Comparison of ENCODE assay signal across 21 mouse cellular contexts in the genomic region with DNA sequence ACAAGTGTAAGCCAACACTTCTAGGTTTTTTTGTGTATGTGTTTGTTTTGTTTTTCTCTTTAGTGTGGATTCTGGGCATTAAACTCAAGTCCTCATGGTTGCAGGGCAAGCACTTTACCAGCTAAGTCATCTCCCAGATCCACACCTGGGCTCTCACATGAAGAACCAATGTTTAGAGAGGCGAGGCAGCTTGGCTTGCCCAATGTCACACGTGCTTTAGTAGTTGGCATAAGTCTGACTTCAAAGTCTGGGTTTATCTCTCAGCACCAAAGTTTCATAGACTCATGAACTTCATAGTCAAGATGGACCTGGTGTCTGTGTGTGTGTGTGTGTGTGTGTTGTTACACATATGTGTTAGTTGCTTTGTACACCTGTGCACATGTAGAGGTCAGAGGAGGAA. TPM values are rescaled to one million over a fixed set of nuclear protein-coding genes. Genes with fewer than 3 reads are reported as not detected.
DNase-seq lines count a peak whose midpoint lies in the region; ATAC-seq and TF ChIP-seq lines count a peak whose summit lies in the region.
"Had no signal": no experiment of that assay in that cellular context is flagged by ENCODE, and none has a peak within 500 bp of the region (broad histone marks: within the 10 kb centered on the region; RNA-seq: fewer than 3 reads in every experiment).

No protein-coding gene starts in this region.

- H3K4me3 ChIP-seq in hindbrain, embryonic 10.5 days = no peak overlapping the region
- no peak overlapping the region for H3K4me3 ChIP-seq in hindbrain, embryonic 12.5 days
- H3K4me3 ChIP-seq in liver, adult 2 months (ENCODE audit: insufficient read depth, low read depth, low read length) = no peak overlapping the region
- H3K4me3 ChIP-seq in liver, embryonic 12.5 days = no peak overlapping the region
- H3K4me3 ChIP-seq in midbrain, embryonic 11.5 days (ENCODE audit: low read depth, low read length) = no peak overlapping the region
- H3K4me3 ChIP-seq in midbrain, embryonic 14.5 days (replicated peaks; ENCODE audit: low read depth, low read length) = no peak overlapping the region

- peaks cover 13% of the 10 kb centered on the region for H3K27me3 ChIP-seq in hindbrain, embryonic 10.5 days (ENCODE audit: insufficient read depth, poor library complexity, severe bottlenecking)
- peaks cover 5% of the 10 kb centered on the region; the same call in 1 of the 2 replicates for H3K27me3 ChIP-seq in hindbrain, embryonic 12.5 days
- H3K27me3 ChIP-seq in liver, adult 2 months (ENCODE audit: control insufficient read depth, insufficient read depth, low read length) = no peaks in the 10 kb centered on the region
- no peaks in the 10 kb centered on the region for H3K27me3 ChIP-seq in liver, embryonic 12.5 days (replicated peaks)
- no peaks in the 10 kb centered on the region for H3K27me3 ChIP-seq in midbrain, embryonic 11.5 days (ENCODE audit: control insufficient read depth, insufficient read depth, low read length)
- no peaks in the 10 kb centered on the region for H3K27me3 ChIP-seq in midbrain, embryonic 14.5 days (ENCODE audit: control insufficient read depth, insufficient read depth, low read length)
- H3K27me3 ChIP-seq: CH12.LX, Patski had no signal

- no peak overlapping the region for H3K9ac ChIP-seq in hindbrain, embryonic 12.5 days
- no peak overlapping the region for H3K9ac ChIP-seq in liver, adult 2 months (ENCODE audit: low read depth, low read length)
- H3K9ac ChIP-seq in liver, embryonic 12.5 days = no peak overlapping the region
- H3K9ac ChIP-seq in midbrain, embryonic 11.5 days (ENCODE audit: low read length) = no peak overlapping the region
- H3K9ac ChIP-seq in midbrain, embryonic 14.5 days (replicated peaks; ENCODE audit: low read length) = no peak overlapping the region

- H3K4me1 ChIP-seq in hindbrain, embryonic 10.5 days (replicated peaks) = peaks cover 26% of the 10 kb centered on the region
- peaks cover 11% of the 10 kb centered on the region for H3K4me1 ChIP-seq in hindbrain, embryonic 12.5 days
- H3K4me1 ChIP-seq in liver, adult 2 months (ENCODE audit: control insufficient read depth, insufficient read depth, low read length) = peaks cover 8% of the 10 kb centered on the region
- H3K4me1 ChIP-seq in liver, embryonic 12.5 days = peaks cover 20% of the 10 kb centered on the region
- peaks cover 8% of the 10 kb centered on the region for H3K4me1 ChIP-seq in midbrain, embryonic 11.5 days (ENCODE audit: control insufficient read depth, insufficient read depth, low read length)
- H3K4me1 ChIP-seq in midbrain, embryonic 14.5 days (ENCODE audit: control insufficient read depth, insufficient read depth, low read length) = peaks cover 10% of the 10 kb centered on the region

- H3K36me3 ChIP-seq in hindbrain, embryonic 10.5 days = no peaks in the 10 kb centered on the region
- H3K36me3 ChIP-seq in hindbrain, embryonic 12.5 days = no peaks in the 10 kb centered on the region
- no peaks in the 10 kb centered on the region for H3K36me3 ChIP-seq in liver, adult 2 months (ENCODE audit: control insufficient read depth, insufficient read depth, low read length)
- H3K36me3 ChIP-seq in liver, embryonic 12.5 days = no peaks in the 10 kb centered on the region
- H3K36me3 ChIP-seq in midbrain, embryonic 11.5 days (ENCODE audit: control insufficient read depth, insufficient read depth, low read length) = no peaks in the 10 kb centered on the region
- H3K36me3 ChIP-seq in midbrain, embryonic 14.5 days (ENCODE audit: control insufficient read depth, insufficient read depth, low read length) = no peaks in the 10 kb centered on the region
- H3K36me3 ChIP-seq: G1E had no signal

- no peak for DNase-seq in hindbrain, embryonic 10.5 days (ENCODE audit: low spot score)
- DNase-seq in liver, adult 2 months (ENCODE audit: extremely low read depth, low read depth, low spot score) = peak; percentile 61
- DNase-seq in midbrain, embryonic 11.5 days (ENCODE audit: low spot score, missing footprints) = peak; percentile 76
- DNase-seq in midbrain, embryonic 14.5 days = no peak
- DNase-seq: adrenal gland, adult 2 months; adrenal gland, adult 8-10 months; adrenal gland, postnatal 10 days; adrenal gland, postnatal 14 days; adrenal gland, postnatal 25 days; adrenal gland, postnatal 36 days; B cell, adult 2 months; cerebellum, adult 11 months; cerebellum, adult 11-12 months; cerebellum, adult 18-20 months had no signal

- H3K9me3 ChIP-seq in hindbrain, embryonic 10.5 days = no peaks in the 10 kb centered on the region
- H3K9me3 ChIP-seq in hindbrain, embryonic 12.5 days (replicated peaks) = no peaks in the 10 kb centered on the region
- H3K9me3 ChIP-seq in liver, embryonic 12.5 days (replicated peaks) = no peaks in the 10 kb centered on the region
- no peaks in the 10 kb centered on the region for H3K9me3 ChIP-seq in midbrain, embryonic 11.5 days (ENCODE audit: control insufficient read depth, low read length)
- H3K9me3 ChIP-seq in midbrain, embryonic 14.5 days (ENCODE audit: control insufficient read depth, low read length) = no peaks in the 10 kb centered on the region
- H3K9me3 ChIP-seq: G1E had no signal

- H3K4me2 ChIP-seq in hindbrain, embryonic 12.5 days (replicated peaks) = no peak overlapping the region
- no peak overlapping the region for H3K4me2 ChIP-seq in liver, embryonic 12.5 days
- H3K4me2 ChIP-seq in midbrain, embryonic 11.5 days = no peak overlapping the region
- no peak overlapping the region for H3K4me2 ChIP-seq in midbrain, embryonic 14.5 days (ENCODE audit: low read length)

- ATAC-seq in hindbrain, embryonic 12.5 days (ENCODE audit: low FRiP score) = no peak
- no peak for ATAC-seq in liver, embryonic 12.5 days
- no peak for ATAC-seq in midbrain, embryonic 11.5 days (ENCODE audit: low FRiP score)
- no peak for ATAC-seq in midbrain, embryonic 14.5 days (ENCODE audit: low FRiP score, low TSS enrichment)
- ATAC-seq: activated CD4-positive, CD25-positive, alpha-beta regulatory T cell, adult 4 months; CD4-positive, CD25-positive, alpha-beta regulatory T cell, adult 4 months; Patski had no signal

- TF ChIP-seq CTCF in liver, adult 2 months (IDR thresholded peaks at IDR 0.05; ENCODE audit: low read depth, low read length) = no peak

- 94% methylated on average over 2 of the region's 2 CpGs for WGBS in hindbrain, embryonic 10.5 days
- WGBS in hindbrain, embryonic 12.5 days = 96% methylated on average over 2 of the region's 2 CpGs
- WGBS in liver, adult 2 months = 68% methylated on average over 2 of the region's 2 CpGs
- 81% methylated on average over 2 of the region's 2 CpGs for WGBS in liver, embryonic 12.5 days (ENCODE audit: insufficient replicate concordance)
- 91% methylated on average over 2 of the region's 2 CpGs for WGBS in midbrain, embryonic 11.5 days
- WGBS in midbrain, embryonic 14.5 days = 100% methylated on average over 2 of the region's 2 CpGs

- H3K79me2 ChIP-seq in liver, adult 2 months (ENCODE audit: control insufficient read depth, insufficient read depth, low read length) = no peaks in the 10 kb centered on the region

- H3K27ac ChIP-seq in hindbrain, embryonic 10.5 days = peak overlapping the region; percentile 93; the same call in 1 of the 2 replicates
- no peak overlapping the region for H3K27ac ChIP-seq in hindbrain, embryonic 12.5 days
- H3K27ac ChIP-seq in liver, adult 2 months (replicated peaks; ENCODE audit: insufficient read depth, low read depth, low read length) = no peak overlapping the region
- no peak overlapping the region for H3K27ac ChIP-seq in liver, embryonic 12.5 days
- H3K27ac ChIP-seq in midbrain, embryonic 11.5 days (ENCODE audit: low read depth, low read length) = no peak overlapping the region
- H3K27ac ChIP-seq in midbrain, embryonic 14.5 days (replicated peaks; ENCODE audit: low read depth, low read length) = no peak overlapping the region

- no peak for TF ChIP-seq POLR2A in liver, adult 2 months (IDR thresholded peaks at IDR 0.05; ENCODE audit: extremely low read depth, insufficient read depth, low read length)

RNA-seq across cellular contexts. Expression of gene Tarbp1, which starts 24.5 kb away (rescaled TPM):
- 1.6 and 2.3 TPM in 2 replicates for polyA plus RNA-seq in hindbrain, embryonic 10.5 days (2016; fragmentation: Nextera tagmentation; extraction: Ambion mirVana)
- 2.6 and 2.8 TPM in 2 replicates for polyA plus RNA-seq in hindbrain, embryonic 12.5 days (2016; fragmentation: Nextera tagmentation; extraction: Ambion mirVana)
- total RNA-seq in liver, adult 2 months (2014; rRNA removed) = 2.8 and 3.8 TPM in 2 replicates
- polyA plus RNA-seq in liver, adult 2 months (2012; rRNA removed) = 1.6 and 2.4 TPM in 2 replicates
- polyA plus RNA-seq in liver, embryonic 12.5 days (2016; fragmentation: Nextera tagmentation; extraction: Ambion mirVana) = 3.3 and 3.4 TPM in 2 replicates
- 2.2 TPM in 2 replicates for polyA plus RNA-seq in midbrain, embryonic 11.5 days (2014; fragmentation: Nextera tagmentation; extraction: Ambion mirVana)
- polyA plus RNA-seq in midbrain, embryonic 14.5 days (2014; fragmentation: Nextera tagmentation; extraction: Ambion mirVana) = 2.2 and 2.5 TPM in 2 replicates

Comparison
In these comparisons a context has a peak if more than half of its experiments do, and no peak if none do; other contexts are left out.
1. DNase-seq: peak in liver, adult 2 months (single experiment) and midbrain, embryonic 11.5 days (single experiment); none in hindbrain, embryonic 10.5 days (single experiment) and midbrain, embryonic 14.5 days (single experiment).